Mouse (Mus musculus) heart, embryonic 14.5 days (tissue): ENCODE data around the gene Impg1. TPM values are rescaled to one million over a fixed set of nuclear protein-coding genes. Genes with fewer than 3 reads are reported as not detected.
"Not testable (repeated sequence)": the region's sequence is repeated elsewhere in the genome, so short reads cannot be mapped to it uniquely, and the experiment has no call there.

Experiments
- ATAC-seq: fragments of 200-750 bp; cut with Nextera tagmentation; 2 replicates; pipeline ENCODE4 v1.8.0; 2017; ENCODE audit warnings: low read depth, moderate TSS enrichment; ENCODE audit not compliant: insufficient number of reproducible peaks, insufficient read depth, low FRiP score
- H3K27ac ChIP-seq, 2 experiments: fragments of 200-500 bp in 1 of 2; fragments of 300-500 bp in 1 of 2; sonication (generic) in 1 of 2; replicated peaks in 1 of 2; 2 replicates each; pipeline ENCODE4 v1.5.1; 2012 to 2014; ENCODE audit warnings: low read depth in 2 of 2, low read length in 2 of 2, control low read depth in 1 of 2, mild to moderate bottlenecking in 1 of 2, mixed read lengths in 1 of 2; ENCODE audit not compliant: control insufficient read depth in 1 of 2, insufficient read depth in 1 of 2
- H3K27me3 ChIP-seq: fragments of 300-500 bp; sonication (generic); 2 replicates; pipeline ENCODE4 v1.6.1; 2014; ENCODE audit warnings: mild to moderate bottlenecking, low read length, control low read depth; ENCODE audit not compliant: control insufficient read depth, insufficient read depth
- H3K36me3 ChIP-seq: fragments of 300-500 bp; sonication (generic); 2 replicates; pipeline ENCODE4 v1.6.1; 2014; ENCODE audit warnings: mild to moderate bottlenecking, control low read depth, low read length, mixed read lengths; ENCODE audit not compliant: control insufficient read depth, insufficient read depth
- H3K4me1 ChIP-seq, 2 experiments: fragments of 200-500 bp in 1 of 2; fragments of 300-500 bp in 1 of 2; sonication (generic) in 1 of 2; 2 replicates each; pipeline ENCODE4 v1.6.1; 2012 to 2014; ENCODE audit warnings: low read length in 2 of 2, control low read depth in 1 of 2, mixed read lengths in 1 of 2; ENCODE audit not compliant: control insufficient read depth in 2 of 2, insufficient read depth in 2 of 2
- H3K4me2 ChIP-seq: fragments of 300-500 bp; sonication (generic); 2 replicates; pipeline ENCODE4 v1.6.1; 2014; ENCODE audit warnings: mild to moderate bottlenecking, low read length
- H3K4me3 ChIP-seq, 2 experiments: fragments of 200-500 bp in 1 of 2; fragments of 300-500 bp in 1 of 2; sonication (generic) in 1 of 2; 2 replicates each; pipeline ENCODE4 v1.5.1; 2012 to 2014; ENCODE audit warnings: low read length in 2 of 2, mild to moderate bottlenecking in 2 of 2, control low read depth in 1 of 2, low read depth in 1 of 2, moderate library complexity in 1 of 2; ENCODE audit not compliant: control insufficient read depth in 1 of 2, insufficient read depth in 1 of 2
- H3K9ac ChIP-seq: fragments of 300-500 bp; sonication (generic); 2 replicates; pipeline ENCODE4 v1.6.1; 2014; ENCODE audit warnings: mild to moderate bottlenecking, low read length
- H3K9me3 ChIP-seq: fragments of 300-500 bp; sonication (generic); 2 replicates; pipeline ENCODE4 v1.6.1; 2016; ENCODE audit warnings: low read length, control low read depth; ENCODE audit not compliant: control insufficient read depth
- WGBS: fragments of 180-500 bp; shearing (Covaris S2); extraction: QIAGEN DNeasy Blood & Tissue Kit; methylation state at CpG from one replicate; pipeline ENCODE4 v1.1.7; 2014; 5-methylcytosine and 5-hydroxymethylcytosine counted together
- polyA plus RNA-seq: library from polyadenylated mRNA; unstranded; fragments of >200 nt; fragmentation: Nextera tagmentation; extraction: Ambion mirVana; gene quantifications from 2 replicates; pipeline ENCODE4 v1.2.1, GENCODE M21; 2014

Gene Impg1
- polyA plus RNA-seq, 1 experiment from 2014 or later, result not detected

DNA sequence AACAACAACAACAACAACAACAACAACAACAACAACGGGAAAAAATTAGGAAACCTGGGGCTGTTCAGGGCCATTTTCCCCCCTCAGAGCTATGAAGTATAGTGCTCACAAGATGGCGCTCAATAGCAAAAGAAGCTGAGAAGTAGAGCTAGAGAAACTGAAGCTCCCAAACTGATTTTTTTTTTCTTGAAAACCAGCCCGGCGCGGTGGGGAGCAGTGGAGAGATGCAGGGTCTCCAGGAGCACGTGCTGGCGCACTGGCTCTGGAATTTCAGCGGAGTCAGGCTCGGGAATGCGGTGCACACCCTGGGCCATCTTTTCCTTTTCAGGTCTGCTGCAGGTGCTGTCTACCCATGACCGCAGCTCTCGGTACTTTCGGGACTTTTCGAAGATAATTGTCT lies 133.1 kb downstream of the Impg1 start:
- no peak for ATAC-seq
- Histone ChIP-seq H3K27ac (no peak overlapping the region), H3K27me3 (no peaks in the 10 kb centered on the region), H3K36me3 (no peaks in the 10 kb centered on the region), H3K9ac (peak overlapping the region; percentile 61), H3K4me3 (peak overlapping the region; percentile 36 to 49), H3K9me3 (no peaks in the 10 kb centered on the region), H3K4me1 (peaks cover 5% of the 10 kb centered on the region in 2 experiments), H3K4me2 (peak overlapping the region; percentile 75)
- 19% methylated on average over 14 of the region's 14 CpGs for WGBS

GRCm38 (mm10) chr9:80321051-80321887 lies 144.0 kb downstream of the Impg1 start:
- not testable (repeated sequence) for H3K9me3 ChIP-seq, ATAC-seq, H3K36me3 ChIP-seq, H3K4me2 ChIP-seq, H3K4me1 ChIP-seq, H3K27ac ChIP-seq, H3K4me3 ChIP-seq, H3K9ac ChIP-seq, H3K27me3 ChIP-seq
- WGBS, result 95% methylated on average over 2 of the region's 2 CpGs

DNA sequence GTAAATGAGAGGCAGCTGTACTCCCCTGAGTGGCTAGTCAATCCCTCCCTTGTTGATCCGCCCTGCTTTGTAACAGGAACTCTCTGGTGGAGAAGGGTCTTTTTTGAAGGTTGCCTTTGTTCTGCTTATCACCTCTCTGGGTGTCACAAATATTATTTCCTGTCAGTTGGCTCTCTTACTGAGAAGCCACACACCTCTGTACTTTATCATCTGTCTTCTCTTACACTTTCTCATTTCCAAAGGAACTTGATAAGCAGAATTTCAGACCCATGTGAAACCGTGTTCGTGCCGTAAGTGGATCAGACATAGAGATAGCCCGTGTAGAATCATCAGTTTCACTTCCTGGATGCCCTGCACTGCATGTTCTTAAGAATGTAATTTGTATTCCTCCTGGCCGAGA lies 147.3 kb downstream of the Impg1 start:
- Histone ChIP-seq H3K27ac (no peak overlapping the region), H3K4me1 (no peaks in the 10 kb centered on the region), H3K9me3 (0 out of 2 replicates have a peak, but pooled peaks cover 2% of the 10 kb centered on the region), H3K36me3 (no peaks in the 10 kb centered on the region), H3K9ac (no peak overlapping the region), H3K4me3 (no peak overlapping the region), H3K27me3 (no peaks in the 10 kb centered on the region), H3K4me2 (no peak overlapping the region)
- 34% methylated on average over 6 of the region's 6 CpGs for WGBS
- ATAC-seq, result no peak

DNA sequence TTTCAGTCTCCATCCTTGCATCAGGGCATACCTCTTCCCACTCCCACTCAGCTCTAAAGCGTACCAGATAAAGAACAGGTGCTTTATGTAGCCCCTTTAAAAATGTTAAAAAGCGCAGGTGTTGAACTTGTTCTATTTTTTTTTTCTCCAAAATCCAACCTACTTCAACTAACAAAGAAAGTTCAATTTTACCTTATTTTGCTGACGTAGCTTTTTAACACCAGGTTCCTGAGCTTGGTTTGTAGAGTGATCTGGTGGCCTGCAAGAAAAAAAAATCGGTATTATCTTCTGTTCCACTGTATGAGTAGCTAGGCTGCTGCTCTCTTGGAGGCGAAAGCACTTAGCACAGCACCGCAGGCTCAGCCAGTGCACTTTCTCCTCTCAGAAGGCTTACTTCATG lies 149.4 kb downstream of the Impg1 start:
- ATAC-seq, result no peak
- Histone ChIP-seq H3K36me3 (no peaks in the 10 kb centered on the region), H3K4me1 (no peaks in the 10 kb centered on the region), H3K4me3 (no peak overlapping the region), H3K4me2 (no peak overlapping the region), H3K27ac (no peak overlapping the region), H3K9me3 (0 out of 2 replicates have a peak, but pooled peaks cover 2% of the 10 kb centered on the region), H3K9ac (no peak overlapping the region), H3K27me3 (no peaks in the 10 kb centered on the region)
- 82% methylated on average over 6 of the region's 6 CpGs for WGBS

GRCm38 (mm10) chr9:80313610-80314009 lies 151.7 kb downstream of the Impg1 start:
- WGBS, result 87% methylated on average over 5 of the region's 5 CpGs
- H3K36me3 ChIP-seq, result peaks cover 6% of the 10 kb centered on the region; the same call in 1 of the 2 replicates
- no peak overlapping the region for H3K9ac ChIP-seq
- ATAC-seq, result no peak
- H3K27me3 ChIP-seq, result no peaks in the 10 kb centered on the region
- H3K27ac ChIP-seq, result no peak overlapping the region
- H3K4me3 ChIP-seq, result no peak overlapping the region
- H3K4me2 ChIP-seq, result no peak overlapping the region
- 0 out of 2 replicates have a peak, but pooled peaks cover 2% of the 10 kb centered on the region for H3K9me3 ChIP-seq
- no peaks in the 10 kb centered on the region for H3K4me1 ChIP-seq

DNA sequence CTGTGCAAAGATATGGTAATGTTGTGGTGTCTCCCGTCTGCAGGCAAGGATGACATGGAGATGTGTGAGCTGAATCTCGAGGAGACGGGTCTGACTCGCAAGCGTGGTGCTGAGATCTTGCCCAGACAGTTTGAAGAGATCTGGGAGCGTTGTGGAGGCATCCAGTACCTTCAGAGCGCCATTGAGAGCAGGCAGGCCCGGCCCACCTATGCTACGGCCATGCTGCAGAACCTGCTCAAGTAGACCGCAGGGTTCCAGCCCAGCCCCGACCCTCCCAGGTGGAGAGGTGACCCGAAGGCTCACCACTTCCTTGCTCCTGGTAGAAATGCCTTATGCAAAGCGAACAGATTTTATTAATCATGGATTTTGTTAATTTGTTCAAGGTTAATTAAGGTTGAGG lies 157.7 kb downstream of the Impg1 start:
- no peak overlapping the region for H3K4me2 ChIP-seq
- H3K4me3 ChIP-seq, result no peak overlapping the region
- no peaks in the 10 kb centered on the region for H3K4me1 ChIP-seq
- no peak for ATAC-seq
- no peak overlapping the region for H3K27ac ChIP-seq
- H3K9me3 ChIP-seq, result no peaks in the 10 kb centered on the region
- peaks cover 15% of the 10 kb centered on the region; the same call in 1 of the 2 replicates for H3K36me3 ChIP-seq
- WGBS, result 81% methylated on average over 13 of the region's 13 CpGs
- H3K9ac ChIP-seq, result no peak overlapping the region
- no peaks in the 10 kb centered on the region for H3K27me3 ChIP-seq

DNA sequence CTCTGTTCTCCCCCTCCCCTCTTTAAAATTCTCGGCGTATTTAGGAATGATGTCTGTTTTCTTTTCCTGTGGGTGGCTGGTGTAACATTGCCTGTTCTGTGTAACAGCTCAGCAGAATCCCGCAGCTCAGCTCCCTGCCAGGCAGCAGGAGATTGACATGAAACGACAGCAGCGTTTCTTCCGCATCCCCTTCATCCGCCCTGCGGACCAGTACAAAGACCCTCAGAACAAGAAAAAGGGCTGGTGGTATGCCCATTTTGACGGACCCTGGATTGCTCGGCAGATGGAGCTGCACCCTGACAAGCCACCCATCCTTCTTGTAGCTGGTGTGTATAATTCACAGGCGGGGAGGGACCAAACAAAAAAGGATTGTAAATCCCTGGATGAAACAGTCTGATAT lies 158.4 kb downstream of the Impg1 start:
- Histone ChIP-seq H3K36me3 (peaks cover 17% of the 10 kb centered on the region; the same call in 1 of the 2 replicates), H3K27me3 (no peaks in the 10 kb centered on the region), H3K4me1 (no peaks in the 10 kb centered on the region), H3K4me3 (no peak overlapping the region), H3K27ac (no peak overlapping the region), H3K9ac (no peak overlapping the region), H3K4me2 (no peak overlapping the region), H3K9me3 (no peaks in the 10 kb centered on the region)
- ATAC-seq, result no peak
- WGBS, result 61% methylated on average over 11 of the region's 11 CpGs
